Mouse (Mus musculus): Measurements from ENCODE around the gene Zbtb48. TPM values are rescaled to one million over a fixed set of nuclear protein-coding genes. Genes with fewer than 3 reads are reported as not detected.
A peak's percentile ranks its signal among the peaks of the same experiment; 100 is the strongest.

The Zbtb48 gene
- 10.6 and 14.1 TPM in 2 replicates for polyA plus RNA-seq (2015; fragmentation: Nextera tagmentation; extraction: Ambion mirVana)

DNA sequence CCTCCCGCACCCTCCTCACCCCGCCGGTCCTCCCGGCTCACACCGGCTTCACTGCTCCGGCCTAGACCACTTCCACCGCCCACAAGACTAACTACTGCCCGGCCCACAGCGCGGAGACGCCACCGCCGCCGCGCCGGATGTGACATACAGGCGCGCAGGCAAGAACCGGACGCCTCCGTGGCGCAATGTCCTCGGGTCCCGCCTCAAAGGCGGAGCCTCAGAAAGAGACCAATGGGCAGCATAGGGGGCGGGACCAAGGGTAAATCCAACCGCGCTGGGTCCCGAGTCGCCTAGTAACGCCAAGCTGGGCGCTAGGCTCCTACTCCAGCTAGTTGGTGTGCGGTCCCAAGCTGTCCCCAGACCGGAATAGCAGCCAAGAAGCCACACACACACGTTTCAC, at the start of gene Zbtb48:
Gene Zbtb48 (minus strand): TSS at position 148 of the 400 bp plus-strand sequence.
- peak within 1 kb of the TSS; percentile 81 for H3K9ac ChIP-seq
- H3K4me3 ChIP-seq, result peak within 1 kb of the TSS; percentile 81
- peak; percentile 97 for ATAC-seq (replicated peaks; ENCODE audit: insufficient number of reproducible peaks, insufficient read depth, low FRiP score, low read depth)
- H3K36me3 ChIP-seq, result peaks cover 14% of the 10 kb centered on the region
- peaks cover 42% of the 10 kb centered on the region for H3K4me1 ChIP-seq (replicated peaks)
- H3K27me3 ChIP-seq, result peaks cover 8% of the 10 kb centered on the region; the same call in 1 of the 2 replicates
- no peaks in the 10 kb centered on the region for H3K9me3 ChIP-seq (replicated peaks)
- peak within 1 kb of the TSS; percentile 78 for H3K27ac ChIP-seq
- peak within 1 kb of the TSS; percentile 94 for H3K4me2 ChIP-seq
- WGBS, result under 1% methylated on average over 35 of the region's 35 CpGs

DNA sequence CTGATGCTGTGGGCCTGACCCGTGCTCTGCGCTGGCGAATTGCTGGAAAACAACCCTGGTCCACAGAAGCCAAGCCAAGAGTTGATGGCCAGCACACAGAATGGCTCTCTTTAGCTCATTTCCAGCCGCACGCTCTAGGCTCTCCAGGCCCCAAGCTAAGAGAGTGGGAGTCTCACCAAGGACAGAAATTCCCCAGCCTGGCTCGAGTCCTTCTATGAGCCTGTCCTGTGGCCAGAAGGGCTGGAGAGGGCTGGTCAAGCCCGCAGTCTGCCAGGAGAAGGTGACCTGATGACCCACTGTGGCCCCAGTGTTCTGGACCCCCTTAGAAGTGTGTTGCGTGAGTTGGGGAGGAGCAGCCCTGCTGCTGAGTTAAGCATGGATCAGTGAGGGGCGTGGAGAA, 49.7 kb upstream of the Zbtb48 start:
- Histone ChIP-seq H3K4me2 (no peak overlapping the region), H3K9ac (no peak overlapping the region), H3K27ac (no peak overlapping the region), H3K9me3 (replicated peaks) (no peaks in the 10 kb centered on the region), H3K36me3 (no peaks in the 10 kb centered on the region), H3K4me3 (no peak overlapping the region), H3K4me1 (replicated peaks) (peaks cover 11% of the 10 kb centered on the region), H3K27me3 (no peaks in the 10 kb centered on the region; the same call in 1 of the 2 replicates)
- no peak for ATAC-seq (replicated peaks; ENCODE audit: insufficient number of reproducible peaks, insufficient read depth, low FRiP score, low read depth)
- 82% methylated on average over 9 of the region's 9 CpGs for WGBS

DNA sequence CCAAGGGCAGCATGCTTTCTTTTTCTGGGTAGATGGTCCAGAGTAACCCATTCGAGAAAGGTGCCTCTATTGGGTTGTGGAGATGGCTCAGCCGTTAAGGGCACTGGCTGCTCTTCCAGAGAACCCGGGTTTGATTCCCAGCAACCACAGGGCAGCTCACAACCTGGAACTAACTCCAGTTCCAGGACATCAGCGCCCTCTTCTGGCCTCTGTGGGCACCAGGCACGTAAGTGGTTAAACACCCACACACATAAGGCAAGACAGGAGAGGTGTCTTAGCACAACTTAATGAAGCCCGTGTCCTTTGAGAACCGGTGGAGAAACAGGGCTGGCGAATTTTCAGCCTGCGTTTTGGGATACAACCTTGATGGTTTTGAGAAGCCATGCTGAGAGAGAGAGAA, 47.1 kb upstream of the Zbtb48 start:
- Histone ChIP-seq H3K27ac (no peak overlapping the region), H3K4me2 (no peak overlapping the region), H3K4me3 (no peak overlapping the region), H3K36me3 (no peaks in the 10 kb centered on the region), H3K4me1 (replicated peaks) (peaks cover 22% of the 10 kb centered on the region), H3K9ac (no peak overlapping the region), H3K27me3 (no peaks in the 10 kb centered on the region; the same call in 1 of the 2 replicates), H3K9me3 (replicated peaks) (no peaks in the 10 kb centered on the region)
- no peak for ATAC-seq (replicated peaks; ENCODE audit: insufficient number of reproducible peaks, insufficient read depth, low FRiP score, low read depth)
- 87% methylated on average over 9 of the region's 9 CpGs for WGBS

DNA sequence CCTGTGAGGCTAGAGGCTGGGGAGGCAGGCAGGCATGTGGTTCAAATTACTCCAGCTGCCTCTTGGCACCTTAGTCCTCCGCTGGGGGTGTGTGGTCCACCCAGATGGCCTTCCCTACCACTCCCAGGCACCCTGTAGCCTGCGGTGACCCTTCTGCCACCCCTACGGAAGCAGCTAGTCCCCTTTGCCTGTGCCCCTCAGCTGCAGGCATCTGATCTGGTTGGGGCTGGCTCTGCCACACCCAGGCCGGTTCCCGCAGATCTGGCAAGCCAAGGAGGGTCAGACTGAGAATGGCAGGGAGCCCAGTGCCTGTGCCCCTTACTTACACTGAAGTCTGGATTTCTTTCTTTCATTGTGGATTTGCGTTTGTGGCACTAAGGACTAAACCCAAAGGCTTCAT, 46.2 kb upstream of the Zbtb48 start:
- Histone ChIP-seq H3K4me1 (replicated peaks) (peaks cover 22% of the 10 kb centered on the region), H3K27me3 (no peaks in the 10 kb centered on the region; the same call in 1 of the 2 replicates), H3K9ac (no peak overlapping the region), H3K4me2 (no peak overlapping the region), H3K36me3 (no peaks in the 10 kb centered on the region), H3K27ac (no peak overlapping the region), H3K9me3 (replicated peaks) (no peaks in the 10 kb centered on the region), H3K4me3 (no peak overlapping the region)
- no peak for ATAC-seq (replicated peaks; ENCODE audit: insufficient number of reproducible peaks, insufficient read depth, low FRiP score, low read depth)
- 80% methylated on average over 6 of the region's 6 CpGs for WGBS

DNA sequence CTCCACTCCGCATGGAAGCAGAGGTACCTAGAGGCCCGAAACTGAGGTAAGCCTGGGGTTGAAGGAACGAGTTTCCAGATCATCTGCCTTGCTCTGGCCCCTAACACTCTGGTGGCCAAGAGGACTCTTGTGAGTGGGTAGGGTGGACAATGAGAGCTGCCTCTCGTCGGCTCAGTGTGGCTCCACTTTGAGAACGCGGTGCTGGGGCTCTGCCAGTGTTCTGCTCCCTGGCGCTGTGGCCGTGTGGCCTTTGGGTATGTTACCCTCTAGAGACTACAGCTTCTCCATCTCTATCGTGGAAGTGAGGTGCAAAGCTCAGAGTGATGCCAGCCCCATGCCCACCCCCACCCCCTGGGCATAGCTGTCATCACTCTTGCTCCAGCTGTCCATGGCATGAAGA, 45.2 kb upstream of the Zbtb48 start:
- Histone ChIP-seq H3K4me1 (replicated peaks) (peaks cover 22% of the 10 kb centered on the region), H3K9me3 (replicated peaks) (no peaks in the 10 kb centered on the region), H3K36me3 (no peaks in the 10 kb centered on the region), H3K27me3 (no peaks in the 10 kb centered on the region; the same call in 1 of the 2 replicates), H3K4me3 (no peak overlapping the region), H3K4me2 (no peak overlapping the region), H3K27ac (no peak overlapping the region), H3K9ac (no peak overlapping the region)
- ATAC-seq (replicated peaks; ENCODE audit: insufficient number of reproducible peaks, insufficient read depth, low FRiP score, low read depth), result no peak
- 60% methylated on average over 10 of the region's 10 CpGs for WGBS

DNA sequence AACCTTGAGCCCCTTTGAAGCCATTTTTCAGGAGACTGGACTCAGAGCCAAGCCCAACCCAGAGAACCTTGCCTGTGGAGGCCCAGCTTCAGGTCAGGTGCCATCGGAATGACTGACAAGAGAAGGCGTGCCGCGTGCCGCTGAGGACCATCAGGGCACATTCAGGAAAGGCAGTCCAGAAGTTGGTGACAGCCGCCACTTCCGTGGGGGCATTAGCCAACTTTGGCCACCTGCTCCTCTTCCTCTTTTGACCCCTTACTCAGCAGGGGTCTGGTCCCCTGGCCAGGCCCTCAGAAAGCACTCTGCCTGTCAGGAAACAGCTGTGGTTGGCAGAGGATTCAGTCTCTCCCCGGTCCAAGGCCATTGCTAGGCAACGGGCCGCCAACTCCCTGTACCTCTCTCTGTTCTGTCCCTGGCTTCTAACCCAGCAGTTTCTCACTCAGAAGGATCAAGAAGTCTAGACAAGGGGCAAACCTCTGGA, 44.7 kb upstream of the Zbtb48 start, which contains the start of gene Plekhg5:
Gene Plekhg5 (plus strand): TSS at position 378 of the 481 bp plus-strand sequence.
- Histone ChIP-seq H3K9me3 (replicated peaks) (no peaks in the 10 kb centered on the region), H3K4me3 (no peak within 1 kb of the TSS), H3K27me3 (no peaks in the 10 kb centered on the region; the same call in 1 of the 2 replicates), H3K36me3 (no peaks in the 10 kb centered on the region), H3K4me2 (no peak within 1 kb of the TSS), H3K27ac (no peak within 1 kb of the TSS), H3K9ac (no peak within 1 kb of the TSS), H3K4me1 (replicated peaks) (peaks cover 22% of the 10 kb centered on the region)
- 0 out of 2 replicates have a peak, but pooled peaks have one; percentile 33 for ATAC-seq (replicated peaks; ENCODE audit: insufficient number of reproducible peaks, insufficient read depth, low FRiP score, low read depth)
- WGBS, result 43% methylated on average over 10 of the region's 10 CpGs

DNA sequence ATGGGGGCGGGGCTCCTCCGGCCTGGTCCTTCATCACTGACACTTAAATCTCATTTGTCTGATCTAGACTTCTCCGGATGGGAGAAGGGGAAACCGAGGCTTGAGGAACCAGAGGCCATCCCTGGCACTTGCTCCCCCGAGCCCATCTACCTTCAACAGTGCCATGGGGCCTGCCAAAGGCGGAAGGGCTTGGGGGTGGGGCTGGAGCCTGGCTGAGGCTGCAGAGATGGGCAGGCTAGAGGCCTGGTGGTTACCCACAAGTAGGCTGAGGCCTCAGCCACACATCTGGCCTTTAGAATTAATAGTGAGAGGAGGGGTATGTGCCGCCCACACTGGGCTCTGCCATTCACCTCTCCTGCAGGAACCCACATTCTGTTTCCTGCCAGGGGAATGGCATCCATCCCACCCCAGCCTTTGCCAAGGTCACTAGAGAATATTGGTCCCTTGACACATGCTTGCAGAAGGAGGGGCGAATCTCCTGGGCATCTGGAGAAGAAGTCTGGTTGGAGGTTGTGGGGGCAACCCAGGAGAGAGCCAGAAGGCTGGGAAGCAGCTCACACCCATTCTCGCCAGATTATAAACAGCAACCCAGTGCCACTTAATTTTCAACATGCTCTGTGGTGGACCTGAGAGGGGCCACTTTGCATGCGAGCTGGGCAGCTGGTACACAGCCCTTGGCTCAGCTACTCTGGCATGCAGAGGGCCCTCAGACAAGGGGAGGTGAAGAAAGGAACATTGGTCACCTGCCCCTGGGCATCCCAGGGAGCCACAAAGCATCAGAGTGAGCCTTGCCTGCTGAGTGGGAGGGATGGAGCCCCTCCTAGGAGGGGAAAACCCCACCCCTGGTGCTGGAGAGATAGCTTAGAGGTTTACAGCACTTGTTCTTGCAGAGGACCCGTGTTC, 43.3 kb upstream of the Zbtb48 start:
- H3K9me3 ChIP-seq (replicated peaks), result no peaks in the 10 kb centered on the region
- ATAC-seq (replicated peaks; ENCODE audit: insufficient number of reproducible peaks, insufficient read depth, low FRiP score, low read depth), result no peak
- H3K4me1 ChIP-seq (replicated peaks), result peaks cover 22% of the 10 kb centered on the region
- no peak overlapping the region for H3K4me3 ChIP-seq
- WGBS, result 68% methylated on average over 11 of the region's 11 CpGs
- no peak overlapping the region for H3K9ac ChIP-seq
- no peaks in the 10 kb centered on the region; the same call in 1 of the 2 replicates for H3K27me3 ChIP-seq
- no peak overlapping the region for H3K4me2 ChIP-seq
- H3K27ac ChIP-seq, result no peak overlapping the region
- H3K36me3 ChIP-seq, result no peaks in the 10 kb centered on the region

DNA sequence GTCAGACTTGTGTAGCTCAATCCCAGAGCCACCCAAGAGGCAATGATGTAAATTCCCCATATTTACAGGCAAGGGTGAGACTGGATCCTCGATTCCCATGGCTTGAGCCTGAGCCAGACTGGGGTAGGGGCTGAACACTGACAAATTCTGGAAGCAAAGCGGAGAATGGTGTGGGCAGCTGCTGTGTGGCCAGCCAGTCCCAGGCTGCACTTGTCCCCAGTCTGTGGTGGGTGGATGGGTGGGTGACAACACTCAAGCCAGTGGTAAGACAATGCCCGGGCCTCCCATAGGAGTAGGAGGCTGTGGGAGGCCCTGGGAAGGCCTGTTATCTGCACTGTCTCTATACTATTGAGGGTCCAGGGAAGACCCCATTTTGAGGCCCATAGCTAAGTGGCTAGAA, 41.8 kb upstream of the Zbtb48 start:
- Histone ChIP-seq H3K9me3 (replicated peaks) (no peaks in the 10 kb centered on the region), H3K27ac (no peak overlapping the region), H3K36me3 (no peaks in the 10 kb centered on the region), H3K4me1 (replicated peaks) (peaks cover 22% of the 10 kb centered on the region), H3K27me3 (no peaks in the 10 kb centered on the region; the same call in 1 of the 2 replicates), H3K4me2 (no peak overlapping the region), H3K9ac (no peak overlapping the region), H3K4me3 (no peak overlapping the region)
- ATAC-seq (replicated peaks; ENCODE audit: insufficient number of reproducible peaks, insufficient read depth, low FRiP score, low read depth), result no peak
- 69% methylated on average over 3 of the region's 3 CpGs for whole genome bisulfite sequencing

DNA sequence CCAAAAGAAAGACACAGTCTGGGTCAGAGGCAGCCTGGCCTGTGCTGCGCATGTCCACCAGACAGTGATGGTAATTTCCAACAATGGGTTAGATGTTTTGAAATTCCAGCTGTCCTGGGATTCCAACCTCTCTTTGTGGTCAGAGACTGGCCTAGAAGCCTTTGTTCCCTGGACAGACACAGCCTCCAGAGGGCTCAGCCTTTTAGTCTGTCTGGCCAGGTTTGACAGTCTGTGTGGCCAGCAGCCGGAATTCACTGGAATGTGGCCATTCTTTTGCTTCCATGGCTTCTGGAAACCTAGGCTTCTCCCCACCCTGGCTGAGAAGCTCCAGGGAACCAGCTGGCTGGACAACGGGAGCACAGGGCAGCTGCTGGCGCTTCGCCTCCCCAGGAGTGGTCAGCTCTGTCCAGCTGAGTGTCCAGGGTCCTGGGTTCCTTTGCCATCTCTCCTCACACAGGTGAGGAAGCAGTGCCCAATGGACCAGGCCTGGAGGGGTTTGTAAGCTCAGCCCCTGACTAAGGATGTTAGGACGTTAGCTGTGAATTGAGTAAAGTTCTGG, 40.8 kb upstream of the Zbtb48 start:
- H3K36me3 ChIP-seq, result no peaks in the 10 kb centered on the region
- WGBS, result 73% methylated on average over 6 of the region's 6 CpGs
- H3K27ac ChIP-seq, result no peak overlapping the region
- peaks cover 19% of the 10 kb centered on the region for H3K4me1 ChIP-seq (replicated peaks)
- H3K4me3 ChIP-seq, result no peak overlapping the region
- H3K9ac ChIP-seq, result no peak overlapping the region
- H3K4me2 ChIP-seq, result no peak overlapping the region
- no peaks in the 10 kb centered on the region for H3K9me3 ChIP-seq (replicated peaks)
- no peak for ATAC-seq (replicated peaks; ENCODE audit: insufficient number of reproducible peaks, insufficient read depth, low FRiP score, low read depth)
- no peaks in the 10 kb centered on the region for H3K27me3 ChIP-seq

DNA sequence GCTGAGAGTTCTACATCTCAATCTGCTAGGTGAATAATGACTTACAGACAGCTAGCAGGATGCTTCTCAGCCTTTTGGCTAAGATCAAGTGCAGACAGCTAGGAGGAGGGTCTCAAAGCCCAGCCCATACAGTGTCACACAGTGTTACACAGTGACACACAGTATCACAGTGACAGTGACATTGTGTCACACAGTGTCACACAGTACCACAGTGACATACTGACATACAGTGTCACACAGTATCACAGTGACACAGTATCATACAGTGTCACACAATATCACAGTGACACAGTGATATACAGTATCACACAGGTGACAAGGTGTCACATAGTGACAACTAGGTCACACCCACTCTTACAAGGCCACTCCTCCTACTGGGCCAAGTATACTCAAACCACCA, 39.8 kb upstream of the Zbtb48 start:
- no peaks in the 10 kb centered on the region for H3K27me3 ChIP-seq
- peaks cover 12% of the 10 kb centered on the region for H3K4me1 ChIP-seq (replicated peaks)
- no peaks in the 10 kb centered on the region for H3K36me3 ChIP-seq
- ATAC-seq (replicated peaks; ENCODE audit: insufficient number of reproducible peaks, insufficient read depth, low FRiP score, low read depth), result no peak
- no peak overlapping the region for H3K4me3 ChIP-seq
- no peak overlapping the region for H3K4me2 ChIP-seq
- no peak overlapping the region for H3K27ac ChIP-seq
- no peak overlapping the region for H3K9ac ChIP-seq
- no peaks in the 10 kb centered on the region for H3K9me3 ChIP-seq (replicated peaks)

DNA sequence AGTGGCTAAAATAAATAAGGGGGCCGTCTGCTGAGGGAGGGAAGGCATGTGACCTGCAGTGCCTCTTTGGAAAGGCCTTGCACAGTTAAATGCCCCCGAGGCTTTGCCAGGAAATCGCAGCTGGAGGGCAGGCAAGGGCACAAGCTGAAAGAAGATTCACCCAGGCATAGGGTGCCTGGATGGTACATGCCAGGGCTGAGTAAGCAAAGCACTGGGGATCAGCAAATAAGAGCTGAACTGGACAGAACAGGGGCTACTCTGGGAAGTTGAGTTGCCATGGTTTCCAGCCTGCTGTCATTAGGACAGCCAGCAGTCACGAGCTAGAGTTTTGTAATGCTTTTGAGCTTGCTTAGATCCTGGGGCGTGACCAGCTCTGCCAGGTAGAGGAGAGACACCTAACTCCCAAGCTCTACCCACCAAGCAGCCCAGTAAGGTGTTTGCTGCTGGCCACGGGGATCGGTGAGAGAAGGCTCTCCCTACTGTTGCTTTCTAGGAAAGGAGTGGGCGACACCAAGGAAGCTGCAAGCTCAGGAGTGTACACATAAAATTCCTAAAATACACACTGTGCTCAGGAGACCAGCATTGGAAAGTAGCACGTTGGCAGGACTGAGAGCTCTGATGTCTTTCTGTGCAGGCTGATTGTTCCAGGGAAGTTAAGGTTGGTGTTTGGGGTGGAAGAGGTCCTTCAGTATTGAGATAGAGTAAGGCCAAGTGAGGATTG, 35.1 kb upstream of the Zbtb48 start:
- H3K9me3 ChIP-seq (replicated peaks), result no peaks in the 10 kb centered on the region
- H3K36me3 ChIP-seq, result peaks cover 26% of the 10 kb centered on the region
- no peaks in the 10 kb centered on the region for H3K27me3 ChIP-seq
- 68% methylated on average over 9 of the region's 9 CpGs for WGBS
- H3K27ac ChIP-seq, result no peak overlapping the region
- no peak overlapping the region for H3K4me3 ChIP-seq
- no peak overlapping the region for H3K9ac ChIP-seq
- ATAC-seq (replicated peaks; ENCODE audit: insufficient number of reproducible peaks, insufficient read depth, low FRiP score, low read depth), result no peak
- H3K4me1 ChIP-seq (replicated peaks), result no peaks in the 10 kb centered on the region
- H3K4me2 ChIP-seq, result no peak overlapping the region
